Mouse (Mus musculus) layer of hippocampus, adult 18-20 months (tissue): ENCODE data around the gene Slc9a3r2. TPM values are rescaled to one million over a fixed set of nuclear protein-coding genes. Genes with fewer than 3 reads are reported as not detected.

Experiments
- DNase-seq, 2 experiments: peaks; one replicate each; pipeline ENCODE4 v3.0.0; 2022; ENCODE audit warnings: low spot score in 2 of 2
- microRNA-seq, 2 experiments: library from miRNA; unstranded; fragments of <30 nt; microRNA quantifications; one replicate each; pipeline ENCODE4 v1.2.0; 2021
- total RNA-seq, 2 experiments: library from RNA; stranded (reverse); gene quantifications; 2 replicates each; pipeline ENCODE4 v1.2.3; 2021

Slc9a3r2 gene
- total RNA-seq, 2 experiments from 2014 or later = 39.7 to 41.0 TPM

DNA sequence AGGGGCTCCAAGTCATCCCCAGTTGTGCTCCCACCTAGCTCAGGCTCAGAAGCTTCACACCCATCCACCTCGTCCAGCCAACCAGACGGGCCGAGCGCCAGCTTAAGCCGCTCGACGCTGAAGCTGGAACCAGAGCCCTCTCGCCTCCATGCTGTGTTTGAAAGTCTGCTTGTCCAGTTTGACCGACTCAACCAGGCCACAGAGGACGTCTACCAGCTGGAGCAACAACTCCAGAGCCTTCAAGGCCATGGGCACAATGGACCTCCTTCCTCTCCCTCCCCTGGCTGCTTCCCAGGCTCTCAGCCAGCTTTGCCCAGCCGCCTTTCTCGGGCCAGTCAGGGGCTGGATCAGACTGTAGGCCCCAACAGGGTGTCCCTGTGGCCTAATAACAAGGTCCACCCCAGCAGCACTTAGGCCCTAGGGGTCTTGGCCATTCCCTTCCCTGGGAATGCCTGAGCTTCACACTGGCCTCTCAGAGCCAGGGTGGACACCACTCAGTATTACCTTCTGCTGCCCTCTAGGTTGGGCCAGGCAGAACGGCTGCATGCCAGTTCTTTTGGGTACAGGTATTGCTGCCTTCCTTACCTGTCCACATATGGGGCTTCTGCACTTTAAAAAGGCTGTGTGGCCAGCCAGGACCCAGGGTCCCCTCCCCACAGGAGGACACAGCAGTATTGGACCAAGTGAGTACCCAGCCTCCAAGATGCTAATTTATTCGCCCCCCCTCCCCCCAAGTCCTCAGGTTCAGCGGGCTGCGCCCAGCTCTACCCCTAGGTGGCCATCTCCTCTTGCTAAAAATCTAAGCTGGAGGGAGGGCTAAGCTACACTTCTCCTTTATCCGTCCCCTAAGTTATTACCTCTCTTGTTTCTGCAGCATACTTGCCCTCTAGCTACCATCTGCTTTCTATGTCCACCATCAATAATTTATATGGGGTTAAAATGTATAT, 54.7 kb downstream of the Slc9a3r2 start:
- DNase-seq = no peak

DNA sequence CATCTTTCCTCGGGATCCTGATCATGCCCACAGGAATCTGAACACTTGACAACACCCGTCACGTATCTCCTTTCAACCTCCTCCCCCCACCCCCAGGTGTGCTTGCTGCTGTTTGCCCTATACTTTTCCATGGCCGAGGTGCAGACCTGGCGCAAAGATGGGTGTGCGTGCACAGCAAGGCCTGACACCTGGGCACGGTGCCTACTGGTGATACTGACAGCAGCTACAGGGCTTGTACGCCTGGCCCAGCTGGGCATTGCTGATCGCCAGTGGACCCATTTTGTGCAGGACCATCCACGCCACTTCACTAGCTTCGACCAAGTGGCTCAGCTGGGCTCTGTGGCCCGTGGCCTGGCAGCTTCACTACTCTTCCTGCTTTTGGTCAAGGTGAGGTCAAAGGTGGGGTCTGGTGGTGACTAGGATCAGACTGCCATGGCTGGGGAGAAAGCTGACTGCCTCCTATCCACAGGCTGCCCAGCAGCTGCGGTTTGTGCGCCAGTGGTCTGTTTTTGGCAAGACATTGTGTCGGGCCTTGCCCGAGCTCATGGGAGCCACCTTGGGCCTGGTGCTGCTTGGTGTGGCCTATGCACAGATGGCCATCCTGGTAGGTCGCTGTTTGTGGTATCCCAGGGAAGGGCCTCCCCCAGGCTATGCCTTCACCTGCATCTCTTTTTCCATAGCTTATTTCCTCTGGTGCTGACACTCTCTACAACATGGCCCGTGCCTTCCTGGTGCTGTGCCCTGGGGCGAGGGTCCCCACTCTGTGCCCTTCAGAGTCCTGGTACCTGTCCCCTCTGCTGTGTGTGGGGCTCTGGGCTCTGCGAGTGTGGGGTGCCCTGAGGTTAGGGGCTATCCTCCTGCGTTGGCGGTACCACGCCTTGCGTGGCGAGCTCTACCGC, 55.9 kb downstream of the Slc9a3r2 start:
- DNase-seq = no peak

DNA sequence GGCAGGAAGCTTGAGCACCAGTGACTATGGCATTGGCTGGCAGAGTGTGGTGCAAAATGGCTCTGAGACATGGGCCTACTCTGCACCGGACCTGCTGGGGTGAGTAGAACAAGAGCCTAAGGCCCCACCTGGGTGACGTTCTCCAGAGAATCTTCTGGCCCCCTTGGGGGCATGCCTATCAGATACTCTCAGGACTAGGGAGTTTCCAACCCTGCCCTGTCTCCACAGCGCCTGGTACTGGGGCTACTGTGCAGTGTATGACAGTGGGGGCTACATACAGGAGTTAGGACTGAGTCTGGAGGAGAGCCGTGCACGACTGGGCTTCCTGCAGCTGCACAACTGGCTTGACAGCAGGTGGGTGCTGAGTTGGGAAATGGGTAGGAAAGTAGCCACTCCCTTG, 56.9 kb downstream of the Slc9a3r2 start:
- DNase-seq = no peak

DNA sequence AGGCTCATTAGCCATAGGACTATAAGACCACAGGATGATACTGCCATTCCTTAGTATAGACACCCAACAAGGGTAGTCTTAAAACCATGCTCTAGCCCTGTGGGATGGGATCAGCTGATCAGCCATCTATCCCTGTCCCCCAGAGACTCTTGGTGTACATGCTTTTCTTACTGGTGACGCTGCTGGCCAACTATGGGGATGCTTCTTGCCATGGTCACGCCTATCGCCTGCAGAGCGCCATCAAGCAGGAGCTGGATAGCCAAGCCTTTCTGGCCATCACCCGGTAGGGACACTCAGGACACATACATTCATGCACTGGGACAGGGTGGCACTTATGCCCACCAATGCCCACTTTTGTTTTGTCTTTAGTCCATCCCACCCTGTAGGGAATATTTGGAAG, 58.4 kb downstream of the Slc9a3r2 start:
- DNase-seq = no peak

DNA sequence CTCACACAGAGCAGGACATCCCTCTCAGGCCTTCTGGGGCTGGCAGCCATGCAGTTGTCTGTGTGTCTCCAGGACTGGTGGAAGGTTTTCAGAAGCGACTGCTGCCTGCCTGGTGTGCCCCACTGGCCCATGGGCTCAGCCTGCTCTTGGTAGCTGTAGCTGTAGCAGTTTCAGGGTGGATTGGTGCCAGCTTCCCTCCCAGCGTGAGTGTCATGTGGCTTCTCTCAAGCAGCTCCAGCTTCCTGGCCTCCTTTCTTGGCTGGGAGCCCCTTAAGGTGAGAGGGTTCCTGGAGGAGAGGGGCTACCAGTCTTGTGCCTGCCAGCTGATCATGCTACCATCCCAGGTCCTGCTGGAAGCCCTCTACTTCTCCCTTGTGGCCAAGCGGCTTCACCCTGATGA, 59.2 kb downstream of the Slc9a3r2 start:
- no peak for DNase-seq

Small RNA genes lying within 50 kb of the gene (microRNA-seq; reads per million reads assigned to microRNA genes)
- 7.2 to 10.9 reads per million in 2 experiments for gene Gm24589

Other genes with a start within 250 kb of the Slc9a3r2 start
- gene Rnps1, start 235.8 kb downstream of the Slc9a3r2 start, total RNA-seq = 100 to 1,000 TPM; 123 to 124 TPM
- gene Eci1, start 223.7 kb downstream of the Slc9a3r2 start, total RNA-seq = 10 to 100 TPM; 27.3 to 34.2 TPM
- gene Dnase1l2, start 207.2 kb downstream of the Slc9a3r2 start, total RNA-seq = 10 to 100 TPM in 1 of 2 experiments, 1 to 10 TPM in 1; 9.6 to 11.4 TPM
- 10 to 100 TPM; 32.3 to 37.9 TPM for gene E4f1, start 180.0 kb downstream of the Slc9a3r2 start, total RNA-seq
- gene Pgp, start 179.9 kb downstream of the Slc9a3r2 start, total RNA-seq = 10 to 100 TPM; 61.6 to 64.6 TPM
- 1 to 10 TPM; 2.0 to 2.8 TPM for gene Bricd5, start 176.4 kb downstream of the Slc9a3r2 start, total RNA-seq
- gene Mlst8, start 171.2 kb downstream of the Slc9a3r2 start, total RNA-seq = 10 to 100 TPM; 42.5 to 42.9 TPM
- 100 to 1,000 TPM; 153 to 157 TPM for gene Caskin1, start 161.7 kb downstream of the Slc9a3r2 start, total RNA-seq
- 10 to 100 TPM; 79.3 to 84.6 TPM for gene Traf7, start 122.4 kb downstream of the Slc9a3r2 start, total RNA-seq
- 10 to 100 TPM; 69.7 to 75.6 TPM for gene Rab26, start 116.1 kb downstream of the Slc9a3r2 start, total RNA-seq
- 10 to 100 TPM; 78.8 to 80.0 TPM for gene Pkd1, start 100.5 kb downstream of the Slc9a3r2 start, total RNA-seq
- gene Tsc2, start 17.7 kb downstream of the Slc9a3r2 start, total RNA-seq = 100 to 1,000 TPM; 182 to 189 TPM
- 1 to 10 TPM; 4.9 to 6.1 TPM for gene Nthl1, start 17.6 kb downstream of the Slc9a3r2 start, total RNA-seq
- 1 to 10 TPM; 1.3 to 2.0 TPM for gene Npw, start 8.1 kb upstream of the Slc9a3r2 start, total RNA-seq
- 10 to 100 TPM; 39.6 to 42.8 TPM for gene Zfp598, start 19.4 kb upstream of the Slc9a3r2 start, total RNA-seq
- 100 to 1,000 TPM; 159 to 169 TPM for gene Syngr3, start 39.6 kb upstream of the Slc9a3r2 start, total RNA-seq
- 10 to 100 TPM; 18.8 to 23.1 TPM for gene Gfer, start 45.8 kb upstream of the Slc9a3r2 start, total RNA-seq
- 1 to 10 TPM; 3.2 to 3.7 TPM for gene Noxo1, start 45.9 kb upstream of the Slc9a3r2 start, total RNA-seq
- 10 to 100 TPM; 31.7 to 32.5 TPM for gene Tbl3, start 57.3 kb upstream of the Slc9a3r2 start, total RNA-seq
- under 1 TPM in 1 of 2 experiments, not detected in 1; 0.27 TPM for gene Rnf151, start 67.7 kb upstream of the Slc9a3r2 start, total RNA-seq
- 100 to 1,000 TPM; 318 to 320 TPM for gene Rps2, start 67.8 kb upstream of the Slc9a3r2 start, total RNA-seq
- gene Ndufb10, start 74.2 kb upstream of the Slc9a3r2 start, total RNA-seq = 100 to 1,000 TPM; 226 to 238 TPM
- gene Rpl3l, start 77.5 kb upstream of the Slc9a3r2 start, total RNA-seq = under 1 TPM; 0.27 to 0.43 TPM
- 10 to 100 TPM; 41.3 to 45.5 TPM for gene Msrb1, start 86.3 kb upstream of the Slc9a3r2 start, total RNA-seq
- under 1 TPM; 0.35 to 0.38 TPM for gene Hs3st6, start 102.7 kb upstream of the Slc9a3r2 start, total RNA-seq
- not detected for gene Meiob, start 154.0 kb upstream of the Slc9a3r2 start, total RNA-seq
- gene Hagh, start 189.8 kb upstream of the Slc9a3r2 start, total RNA-seq = 100 to 1,000 TPM; 129 TPM
- 10 to 100 TPM; 21.4 to 21.7 TPM for gene Fahd1, start 200.0 kb upstream of the Slc9a3r2 start, total RNA-seq
- gene Igfals, start 215.7 kb upstream of the Slc9a3r2 start, total RNA-seq = not detected
- 10 to 100 TPM; 32.3 to 33.5 TPM for gene Nubp2, start 236.0 kb upstream of the Slc9a3r2 start, total RNA-seq
- gene Spsb3, start 236.3 kb upstream of the Slc9a3r2 start, total RNA-seq = 10 to 100 TPM; 47.5 to 48.3 TPM
- 10 to 100 TPM; 52.0 to 53.1 TPM for gene Eme2, start 244.8 kb upstream of the Slc9a3r2 start, total RNA-seq
- 10 to 100 TPM; 75.4 to 78.6 TPM for gene Mrps34, start 244.8 kb upstream of the Slc9a3r2 start, total RNA-seq
- gene Nme3, start 246.2 kb upstream of the Slc9a3r2 start, total RNA-seq = 10 to 100 TPM; 60.7 to 61.2 TPM